Mouse (Mus musculus) hindbrain, embryonic 15.5 days (tissue): ENCODE results near the gene Hnrnpr. TPM values are rescaled to one million over a fixed set of nuclear protein-coding genes. Genes with fewer than 3 reads are reported as not detected.

ENCODE experiments used
- ATAC-seq: fragments of 200-750 bp; cut with Nextera tagmentation; 2 replicates; pipeline ENCODE4 v1.8.0; 2017; ENCODE audit warnings: low read depth, moderate number of reproducible peaks, moderate TSS enrichment; ENCODE audit not compliant: low FRiP score
- H3K27ac ChIP-seq: fragments of 300-500 bp; sonication (generic); replicated peaks from 2 replicates; pipeline ENCODE4 v1.5.1; 2015; ENCODE audit warnings: mild to moderate bottlenecking, inconsistent platforms
- H3K27me3 ChIP-seq: fragments of 300-500 bp; sonication (generic); 2 replicates; pipeline ENCODE4 v1.6.1; 2015; ENCODE audit warnings: control low read depth, inconsistent platforms
- H3K36me3 ChIP-seq: fragments of 300-500 bp; sonication (generic); 2 replicates; pipeline ENCODE4 v1.6.1; 2015; ENCODE audit warnings: control low read depth, inconsistent platforms
- H3K4me1 ChIP-seq: fragments of 300-500 bp; sonication (generic); replicated peaks from 2 replicates; pipeline ENCODE4 v1.6.1; 2015; ENCODE audit warnings: control low read depth, inconsistent platforms
- H3K4me2 ChIP-seq: fragments of 300-500 bp; sonication (generic); 2 replicates; pipeline ENCODE4 v1.6.1; 2015; ENCODE audit warnings: moderate library complexity, mild to moderate bottlenecking, inconsistent platforms
- H3K4me3 ChIP-seq: fragments of 300-500 bp; sonication (generic); 2 replicates; pipeline ENCODE4 v1.5.1; 2015; ENCODE audit warnings: mild to moderate bottlenecking, inconsistent platforms
- H3K9ac ChIP-seq: fragments of 300-500 bp; sonication (generic); 2 replicates; pipeline ENCODE4 v1.6.1; 2015; ENCODE audit warnings: inconsistent platforms
- H3K9me3 ChIP-seq: fragments of 300-500 bp; sonication (generic); 2 replicates; pipeline ENCODE4 v1.6.1; 2016; ENCODE audit warnings: control low read depth, inconsistent platforms
- WGBS: fragments of 180-500 bp; shearing (Covaris S2); methylation state at CpG from one replicate; pipeline ENCODE4 v1.1.7; 2015; 5-methylcytosine and 5-hydroxymethylcytosine counted together
- polyA plus RNA-seq: library from polyadenylated mRNA; unstranded; fragments of >200 nt; fragmentation: Nextera tagmentation; extraction: Ambion mirVana; gene quantifications from 2 replicates; pipeline ENCODE4 v1.2.1, GENCODE M21; 2015

Hnrnpr gene
- polyA plus RNA-seq, 1 experiment from 2014 or later = 177 TPM

DNA sequence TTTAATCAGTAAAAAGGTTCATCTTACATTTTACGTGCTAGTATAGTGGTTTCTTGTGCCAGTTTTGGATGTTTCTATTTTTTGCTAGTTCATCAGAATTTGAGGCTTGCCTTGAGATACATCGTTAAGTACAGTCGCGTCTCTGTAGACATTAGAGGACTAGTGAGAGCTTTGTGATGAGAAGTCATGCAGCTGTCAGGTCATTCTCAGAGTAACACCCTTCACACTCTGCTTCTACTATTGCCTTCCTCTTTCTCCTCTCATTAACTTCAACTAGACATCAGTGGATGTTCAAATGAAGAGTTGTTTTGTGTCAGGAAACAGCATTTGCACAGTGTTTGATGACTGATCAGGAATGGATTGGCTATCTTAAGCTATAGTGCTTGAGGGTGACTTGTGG is 1.9 kb downstream of the Hnrnpr start:
- H3K27ac ChIP-seq = no peak overlapping the region
- H3K36me3 ChIP-seq = peaks cover under 1% of the 10 kb centered on the region
- no peaks in the 10 kb centered on the region for H3K27me3 ChIP-seq
- WGBS = 16% methylated on average over 4 of the region's 4 CpGs
- peaks cover 44% of the 10 kb centered on the region for H3K4me1 ChIP-seq
- peak overlapping the region; percentile 100 for H3K4me3 ChIP-seq
- no peaks in the 10 kb centered on the region for H3K9me3 ChIP-seq
- no peak for ATAC-seq
- peak overlapping the region; percentile 76 for H3K4me2 ChIP-seq
- peak overlapping the region; percentile 98; the same call in 1 of the 2 replicates for H3K9ac ChIP-seq

DNA sequence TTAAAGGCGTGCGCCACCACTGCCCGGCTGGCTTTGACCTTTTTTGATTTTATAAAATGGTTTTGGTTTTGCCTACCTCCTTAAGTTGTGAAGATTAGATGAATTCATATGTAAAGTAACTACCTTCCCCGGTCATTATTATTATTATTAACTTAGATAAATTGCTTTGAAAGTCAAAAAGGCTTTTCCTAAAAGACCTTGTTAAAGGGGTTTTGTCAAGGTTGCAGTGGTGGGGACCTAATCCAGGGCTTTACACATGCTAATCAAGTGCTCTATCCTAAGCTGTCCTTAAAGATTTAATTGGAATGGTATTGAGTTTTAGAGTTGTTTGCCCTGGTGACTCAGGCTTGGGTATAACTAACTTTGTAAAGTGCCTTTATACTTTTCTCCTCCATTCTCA is 6.9 kb downstream of the Hnrnpr start:
- Histone ChIP-seq H3K4me3 (no peak overlapping the region), H3K4me2 (no peak overlapping the region), H3K9me3 (no peaks in the 10 kb centered on the region), H3K36me3 (peaks cover 35% of the 10 kb centered on the region), H3K4me1 (peaks cover 24% of the 10 kb centered on the region), H3K27me3 (no peaks in the 10 kb centered on the region), H3K9ac (no peak overlapping the region), H3K27ac (no peak overlapping the region)
- ATAC-seq = no peak
- 87% methylated on average over 4 of the region's 4 CpGs for WGBS

DNA sequence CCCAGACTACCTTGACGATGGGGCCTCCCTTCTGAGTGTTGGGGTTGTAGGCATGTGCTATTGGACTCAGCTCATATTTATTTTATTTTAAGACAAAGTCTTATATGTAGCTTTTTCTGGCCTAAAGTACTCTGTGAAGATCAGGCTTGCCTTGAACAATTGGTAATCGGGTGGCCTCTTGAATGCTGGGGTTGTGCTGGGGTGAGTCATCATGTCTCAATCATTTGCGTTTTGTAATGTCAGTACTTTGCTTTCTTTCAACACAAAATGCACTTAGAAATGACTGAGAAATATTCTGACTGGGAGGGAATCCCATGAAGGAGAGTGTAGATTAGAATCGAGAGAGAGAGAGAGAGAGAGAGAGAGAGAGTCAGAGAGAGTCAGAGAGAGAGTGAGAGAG is 9.3 kb downstream of the Hnrnpr start:
- 84% methylated on average over 4 of the region's 4 CpGs for WGBS
- no peak for ATAC-seq

DNA sequence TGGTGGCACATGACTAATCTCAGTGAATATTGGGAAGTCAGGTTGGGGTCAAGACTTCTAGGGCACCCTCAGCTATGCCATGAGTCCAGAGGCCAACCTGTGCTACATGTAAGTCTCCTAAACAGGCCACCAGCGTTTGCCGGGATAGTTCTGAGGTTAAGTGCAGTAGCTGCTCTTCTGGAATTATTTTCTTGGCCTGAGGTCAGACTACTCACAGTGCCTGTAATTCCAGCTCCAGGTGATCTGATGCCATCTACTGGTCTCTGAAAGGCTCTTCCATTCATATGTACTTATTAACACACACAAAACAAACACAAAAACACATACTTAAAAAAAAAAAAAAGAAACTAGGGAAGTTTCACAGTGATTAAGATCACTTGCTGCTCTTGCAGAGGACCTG is 13.5 kb downstream of the Hnrnpr start:
- Histone ChIP-seq H3K27ac (no peak overlapping the region), H3K9me3 (no peaks in the 10 kb centered on the region), H3K36me3 (peaks cover 37% of the 10 kb centered on the region), H3K4me1 (no peaks in the 10 kb centered on the region), H3K9ac (no peak overlapping the region), H3K27me3 (no peaks in the 10 kb centered on the region), H3K4me2 (no peak overlapping the region), H3K4me3 (no peak overlapping the region)
- WGBS = 67% methylated on average over 2 of the region's 2 CpGs
- no peak for ATAC-seq

More for the DNA sequence above, 9.3 kb downstream of the Hnrnpr start:
- no peaks in the 10 kb centered on the region for H3K27me3 ChIP-seq
- H3K4me2 ChIP-seq = no peak overlapping the region
- no peaks in the 10 kb centered on the region for H3K9me3 ChIP-seq
- no peak overlapping the region for H3K9ac ChIP-seq
- H3K4me1 ChIP-seq = peaks cover 2% of the 10 kb centered on the region
- H3K36me3 ChIP-seq = peaks cover 35% of the 10 kb centered on the region
- H3K27ac ChIP-seq = no peak overlapping the region
- H3K4me3 ChIP-seq = no peak overlapping the region

DNA sequence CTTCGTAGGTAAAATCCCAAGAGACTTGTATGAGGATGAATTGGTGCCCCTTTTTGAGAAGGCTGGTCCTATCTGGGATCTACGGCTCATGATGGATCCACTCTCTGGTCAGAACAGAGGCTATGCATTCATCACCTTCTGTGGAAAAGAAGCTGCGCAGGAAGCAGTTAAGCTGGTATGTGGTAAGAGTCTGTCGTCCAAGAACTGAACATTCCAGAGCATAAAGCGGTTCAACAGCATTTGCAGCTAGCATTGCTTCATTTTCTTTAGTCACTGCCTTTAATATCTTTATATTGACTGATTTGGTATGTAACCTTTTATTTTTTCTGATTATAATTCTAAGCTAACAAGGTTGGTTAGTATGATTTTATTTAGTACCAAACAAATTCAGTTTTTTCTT is 16.5 kb downstream of the Hnrnpr start:
- Histone ChIP-seq H3K9me3 (no peaks in the 10 kb centered on the region), H3K4me3 (no peak overlapping the region), H3K9ac (no peak overlapping the region), H3K36me3 (peaks cover 27% of the 10 kb centered on the region), H3K4me1 (no peaks in the 10 kb centered on the region), H3K27me3 (no peaks in the 10 kb centered on the region), H3K27ac (no peak overlapping the region), H3K4me2 (no peak overlapping the region)
- ATAC-seq = no peak
- 89% methylated on average over 5 of the region's 5 CpGs for WGBS

DNA sequence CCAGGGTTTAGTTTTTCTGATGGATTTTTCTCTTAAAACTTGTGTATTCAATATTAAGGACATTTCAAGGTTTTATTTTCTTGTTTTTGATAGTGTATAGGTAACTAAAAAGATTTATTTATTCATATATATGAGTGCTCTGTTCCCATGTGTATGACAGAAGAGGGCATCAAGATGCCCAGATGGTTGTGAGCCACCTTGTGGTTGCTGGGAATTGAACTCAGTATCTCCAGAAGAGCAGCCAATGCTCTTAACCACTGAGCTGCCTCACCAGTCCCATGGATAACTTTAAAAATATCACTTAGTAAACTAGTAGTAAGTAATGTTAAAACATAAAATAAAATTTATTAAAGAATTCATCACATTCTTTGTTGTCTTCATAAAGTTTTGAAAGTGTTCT is 17.4 kb downstream of the Hnrnpr start:
- Histone ChIP-seq H3K27ac (no peak overlapping the region), H3K36me3 (peaks cover 31% of the 10 kb centered on the region)

DNA sequence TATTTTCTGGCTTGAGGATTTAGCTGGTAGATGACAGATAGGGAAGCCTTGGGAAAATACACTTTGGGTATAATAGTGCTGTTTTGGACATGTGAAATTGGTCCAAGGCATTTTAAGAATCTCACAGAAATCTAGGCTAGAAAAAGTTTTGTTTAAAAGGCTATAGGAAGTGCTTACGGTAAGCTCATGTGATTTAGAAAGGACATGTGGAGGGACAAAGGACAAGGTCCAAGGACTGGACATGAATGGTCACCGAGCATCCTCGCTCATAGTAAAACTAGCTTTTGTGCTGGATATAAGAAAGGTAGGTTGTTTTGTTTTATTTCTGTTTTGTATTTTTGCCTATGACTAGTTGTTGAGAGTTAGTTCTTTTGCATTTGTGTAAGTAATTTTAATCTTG is 21.0 kb downstream of the Hnrnpr start:
- Histone ChIP-seq H3K9ac (no peak overlapping the region), H3K9me3 (no peaks in the 10 kb centered on the region), H3K4me2 (no peak overlapping the region), H3K4me1 (no peaks in the 10 kb centered on the region), H3K27me3 (no peaks in the 10 kb centered on the region), H3K36me3 (peaks cover 43% of the 10 kb centered on the region), H3K27ac (no peak overlapping the region), H3K4me3 (no peak overlapping the region)
- WGBS = 93% methylated on average over 3 of the region's 3 CpGs
- no peak for ATAC-seq

More for the DNA sequence above, 17.4 kb downstream of the Hnrnpr start:
- no peaks in the 10 kb centered on the region for H3K27me3 ChIP-seq
- H3K4me1 ChIP-seq = no peaks in the 10 kb centered on the region
- no peak for ATAC-seq
- H3K9ac ChIP-seq = no peak overlapping the region
- H3K4me2 ChIP-seq = no peak overlapping the region
- H3K9me3 ChIP-seq = no peaks in the 10 kb centered on the region
- H3K4me3 ChIP-seq = no peak overlapping the region

DNA sequence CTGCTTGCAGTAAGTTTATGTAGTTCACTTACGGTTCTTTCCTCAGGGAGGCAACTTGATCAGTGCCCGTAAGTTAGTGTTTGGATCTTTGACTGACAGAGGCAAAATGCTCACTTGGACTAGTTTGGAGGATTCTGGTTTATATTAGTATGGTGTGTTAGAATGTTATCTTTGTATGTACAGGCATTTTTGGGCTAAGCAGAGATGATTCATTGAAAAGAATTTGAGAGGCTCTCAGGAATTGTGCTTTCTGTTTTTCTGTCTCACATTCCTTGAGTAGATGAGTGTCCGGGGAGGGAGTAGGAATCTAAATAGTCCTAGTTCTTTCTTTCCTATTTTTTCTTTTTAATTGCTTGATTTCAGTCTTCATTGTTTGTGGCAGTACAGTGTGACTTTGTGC is 22.4 kb downstream of the Hnrnpr start:
- ATAC-seq = no peak
- peaks cover 46% of the 10 kb centered on the region for H3K36me3 ChIP-seq
- H3K27ac ChIP-seq = no peak overlapping the region
- H3K9me3 ChIP-seq = no peaks in the 10 kb centered on the region
- no peak overlapping the region for H3K9ac ChIP-seq
- H3K27me3 ChIP-seq = no peaks in the 10 kb centered on the region
- H3K4me1 ChIP-seq = no peaks in the 10 kb centered on the region
- no peak overlapping the region for H3K4me3 ChIP-seq
- H3K4me2 ChIP-seq = no peak overlapping the region
- WGBS = 85% methylated on average over 3 of the region's 3 CpGs

DNA sequence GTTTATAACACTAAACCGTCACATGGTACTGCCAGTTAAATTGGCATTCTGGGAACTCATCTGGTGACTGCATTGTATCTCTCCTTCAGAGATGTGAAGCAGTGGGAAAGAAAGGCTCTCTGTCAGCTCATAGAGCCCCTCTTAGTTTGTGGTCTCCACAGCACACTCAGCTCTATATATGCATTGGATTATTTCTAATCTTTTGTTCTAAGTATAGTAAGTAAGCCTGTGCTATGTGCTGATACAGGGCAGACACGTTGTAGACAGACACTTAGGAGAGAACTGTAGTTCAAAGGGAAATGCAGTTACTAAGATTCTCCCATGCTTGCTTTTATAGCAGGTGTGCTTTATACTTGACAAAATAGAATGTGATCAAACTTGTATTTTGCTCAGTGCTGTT is 24.3 kb downstream of the Hnrnpr start:
- Histone ChIP-seq H3K9ac (no peak overlapping the region), H3K27me3 (no peaks in the 10 kb centered on the region), H3K4me1 (no peaks in the 10 kb centered on the region), H3K27ac (no peak overlapping the region), H3K9me3 (no peaks in the 10 kb centered on the region), H3K36me3 (peaks cover 44% of the 10 kb centered on the region), H3K4me3 (no peak overlapping the region), H3K4me2 (no peak overlapping the region)
- 79% methylated on average over 2 of the region's 2 CpGs for WGBS
- ATAC-seq = no peak

DNA sequence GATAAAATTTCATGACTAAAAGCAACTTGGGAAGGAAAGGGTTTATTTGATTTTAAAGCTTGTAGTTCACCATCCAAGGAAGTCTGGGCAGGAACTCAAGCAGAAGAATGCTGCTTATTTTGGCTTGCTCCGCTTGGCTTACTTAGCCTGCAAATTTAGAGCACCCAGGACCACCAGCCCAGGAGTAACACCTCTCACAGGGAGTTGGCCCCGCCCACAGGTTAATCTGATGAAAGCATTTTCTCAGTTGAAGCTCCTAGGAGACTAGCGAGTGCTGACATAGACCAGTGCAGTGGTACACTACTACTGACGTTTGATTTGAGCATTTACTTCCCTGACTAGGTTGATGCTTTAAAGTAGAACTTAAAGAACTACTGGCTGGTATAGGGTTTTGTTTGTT is 26.4 kb downstream of the Hnrnpr start:
- Histone ChIP-seq H3K4me1 (no peaks in the 10 kb centered on the region), H3K36me3 (peaks cover 43% of the 10 kb centered on the region), H3K9ac (no peak overlapping the region), H3K27me3 (no peaks in the 10 kb centered on the region), H3K27ac (no peak overlapping the region), H3K4me2 (no peak overlapping the region), H3K4me3 (no peak overlapping the region), H3K9me3 (no peaks in the 10 kb centered on the region)
- 74% methylated on average over 4 of the region's 4 CpGs for WGBS
- no peak for ATAC-seq

DNA sequence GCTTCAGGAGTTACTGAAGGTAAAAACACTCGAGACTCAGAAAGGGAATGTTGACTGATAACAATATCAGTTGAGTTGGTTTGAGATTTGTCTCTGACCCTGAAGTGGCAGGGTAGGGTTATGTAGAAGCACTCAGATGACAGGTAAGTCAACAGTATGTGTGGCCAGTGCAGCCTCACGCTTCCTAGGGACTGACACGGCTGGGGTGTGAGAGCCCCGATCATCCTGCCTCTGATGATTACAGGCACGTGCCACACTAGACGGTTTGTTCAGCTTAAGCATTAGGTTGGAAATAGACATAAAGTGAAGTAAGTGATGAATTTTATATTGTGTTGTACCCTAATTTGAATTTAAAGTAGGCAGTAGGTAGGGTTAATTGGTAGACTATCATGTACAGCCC is 38.9 kb downstream of the Hnrnpr start:
- Histone ChIP-seq H3K9ac (no peak overlapping the region), H3K4me3 (no peak overlapping the region), H3K4me2 (no peak overlapping the region), H3K4me1 (no peaks in the 10 kb centered on the region), H3K36me3 (peaks cover 32% of the 10 kb centered on the region), H3K27me3 (no peaks in the 10 kb centered on the region), H3K9me3 (no peaks in the 10 kb centered on the region), H3K27ac (no peak overlapping the region)
- no peak for ATAC-seq
- WGBS = 95% methylated on average over 6 of the region's 6 CpGs

DNA sequence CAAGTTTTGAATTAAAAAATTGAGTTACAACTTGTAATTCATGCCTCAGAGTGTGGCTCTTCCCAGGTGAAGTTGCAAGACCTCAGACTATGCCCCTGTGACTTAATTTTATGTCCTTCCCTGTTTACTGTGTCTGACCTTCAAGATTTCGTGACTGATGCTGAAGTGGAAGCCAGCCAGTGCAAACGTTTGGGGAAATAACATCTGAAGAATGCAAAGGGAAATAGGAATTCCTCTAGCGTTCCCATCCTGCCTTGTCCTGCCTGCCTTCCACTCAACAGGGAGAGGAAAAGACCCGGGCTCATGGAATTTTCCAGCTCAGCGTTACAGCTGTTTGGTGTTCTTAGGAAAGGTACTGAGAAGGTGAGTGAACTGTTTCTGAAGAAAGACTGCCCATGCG is 46.3 kb downstream of the Hnrnpr start:
- no peaks in the 10 kb centered on the region for H3K9me3 ChIP-seq
- no peaks in the 10 kb centered on the region for H3K27me3 ChIP-seq
- 78% methylated on average over 6 of the region's 6 CpGs for WGBS
- ATAC-seq = no peak
- no peak overlapping the region for H3K9ac ChIP-seq
- H3K4me1 ChIP-seq = no peaks in the 10 kb centered on the region
- H3K4me2 ChIP-seq = no peak overlapping the region
- H3K4me3 ChIP-seq = no peak overlapping the region
- peaks cover 25% of the 10 kb centered on the region for H3K36me3 ChIP-seq
- no peak overlapping the region for H3K27ac ChIP-seq

DNA sequence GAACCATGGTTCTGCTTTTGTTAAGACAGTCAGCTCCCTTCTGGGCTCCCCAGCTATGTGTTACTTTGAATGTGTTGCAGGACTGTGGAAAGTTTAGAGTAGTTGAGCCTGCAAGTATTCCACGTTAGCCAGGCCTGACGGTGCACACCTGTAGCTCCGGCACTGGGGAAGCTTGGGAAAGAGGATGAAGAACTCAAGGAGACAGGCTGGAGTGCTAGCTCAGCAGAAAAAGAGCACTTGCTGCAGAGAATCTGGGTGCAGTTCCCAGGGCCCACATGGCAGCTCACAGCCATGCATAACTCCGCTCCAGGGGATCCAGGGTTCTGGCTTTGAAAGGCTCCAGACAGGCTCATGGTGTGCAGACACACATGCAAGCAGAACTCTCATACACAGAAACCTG is 46.7 kb downstream of the Hnrnpr start:
- no peak overlapping the region for H3K4me3 ChIP-seq
- WGBS = 94% methylated on average over 4 of the region's 4 CpGs
- H3K36me3 ChIP-seq = peaks cover 25% of the 10 kb centered on the region

More for the DNA sequence above, 46.7 kb downstream of the Hnrnpr start:
- Histone ChIP-seq H3K4me2 (no peak overlapping the region), H3K9me3 (no peaks in the 10 kb centered on the region), H3K4me1 (no peaks in the 10 kb centered on the region), H3K27me3 (no peaks in the 10 kb centered on the region), H3K27ac (no peak overlapping the region), H3K9ac (no peak overlapping the region)
- ATAC-seq = no peak
